Mouse (Mus musculus) midbrain, postnatal 0 days (tissue): ENCODE measurements around the gene Klf16. TPM values are rescaled to one million over a fixed set of nuclear protein-coding genes. Genes with fewer than 3 reads are reported as not detected.

ENCODE experiments used
- ATAC-seq: fragments of 200-750 bp; cut with Nextera tagmentation; 2 replicates; pipeline ENCODE4 v1.8.0; 2017; ENCODE audit warnings: moderate number of reproducible peaks, mild to moderate bottlenecking, moderate TSS enrichment, moderate library complexity; ENCODE audit not compliant: low FRiP score
- DNase-seq: peaks from one replicate; pipeline ENCODE4 v3.0.0-alpha.2; 2015; ENCODE audit warnings: low spot score
- H3K27ac ChIP-seq: fragments of 300-500 bp; sonication (generic); 2 replicates; pipeline ENCODE4 v1.5.1; 2014; ENCODE audit warnings: low read depth, mild to moderate bottlenecking, low read length, mixed read lengths
- H3K27me3 ChIP-seq: fragments of 300-500 bp; sonication (generic); 2 replicates; pipeline ENCODE4 v1.6.1; 2014; ENCODE audit warnings: low read length, control low read depth, mixed read lengths; ENCODE audit not compliant: insufficient read depth
- H3K36me3 ChIP-seq: fragments of 300-500 bp; sonication (generic); 2 replicates; pipeline ENCODE4 v1.6.1; 2014; ENCODE audit warnings: low read length, control low read depth, mixed read lengths; ENCODE audit not compliant: insufficient read depth
- H3K4me1 ChIP-seq: fragments of 300-500 bp; sonication (generic); 2 replicates; pipeline ENCODE4 v1.6.1; 2014; ENCODE audit warnings: mild to moderate bottlenecking, control low read depth, antibody characterized with exemption, low read length, mixed read lengths; ENCODE audit not compliant: insufficient read depth
- H3K4me2 ChIP-seq: fragments of 300-500 bp; sonication (generic); 2 replicates; pipeline ENCODE4 v1.6.1; 2014; ENCODE audit warnings: low read depth, mild to moderate bottlenecking, low read length, mixed read lengths; ENCODE audit not compliant: poor library complexity, severe bottlenecking
- H3K4me3 ChIP-seq: fragments of 300-500 bp; sonication (generic); 2 replicates; pipeline ENCODE4 v1.5.1; 2014; ENCODE audit warnings: low read depth, mild to moderate bottlenecking, low read length, moderate library complexity
- H3K9ac ChIP-seq: fragments of 300-500 bp; sonication (generic); replicated peaks from 2 replicates; pipeline ENCODE4 v1.6.1; 2014; ENCODE audit warnings: mild to moderate bottlenecking, low read length, moderate library complexity, mixed read lengths; ENCODE audit not compliant: poor library complexity, severe bottlenecking
- H3K9me3 ChIP-seq: fragments of 300-500 bp; sonication (generic); 2 replicates; pipeline ENCODE4 v1.6.1; 2016; ENCODE audit warnings: low read length, control low read depth
- CTCF ChIP-seq: IDR thresholded peaks from 2 replicates; pipeline ENCODE4 v1.5.1; 2016; ENCODE audit warnings: antibody characterized with exemption, mild to moderate bottlenecking
- WGBS: fragments of 180-500 bp; shearing (Covaris S2); extraction: QIAGEN DNeasy Blood & Tissue Kit; methylation state at CpG from one replicate; pipeline ENCODE4 v1.1.7; 2014; 5-methylcytosine and 5-hydroxymethylcytosine counted together
- polyA plus RNA-seq: library from polyadenylated mRNA; unstranded; fragments of >200 nt; fragmentation: Nextera tagmentation; extraction: Ambion mirVana; gene quantifications from 2 replicates; pipeline ENCODE4 v1.2.1, GENCODE M21; 2015
- total RNA-seq: library from RNA; depleted of rRNA; stranded (reverse); fragments of >200 nt; gene quantifications from 2 replicates; pipeline ENCODE4 v1.2.3, GENCODE M21; 2014; rRNA removed

The Klf16 gene
- 13.7 and 18.1 TPM in 2 replicates for total RNA-seq
- 7.7 and 8.3 TPM in 2 replicates for polyA plus RNA-seq

- peak; percentile 81 for ATAC-seq
- TF ChIP-seq CTCF, result no peak
- H3K4me2 ChIP-seq, result peak within 1 kb of the TSS; percentile 89
- peaks cover 8% of the 10 kb centered on the region for H3K4me1 ChIP-seq
- WGBS, result under 1% methylated on average over 57 of the region's 97 CpGs
- no peaks in the 10 kb centered on the region for H3K27me3 ChIP-seq
- H3K27ac ChIP-seq, result peak within 1 kb of the TSS; percentile 76
- peak; percentile 92 for DNase-seq
- peak within 1 kb of the TSS; percentile 83 for H3K9ac ChIP-seq
- H3K9me3 ChIP-seq, result no peaks in the 10 kb centered on the region
- H3K4me3 ChIP-seq, result peak within 1 kb of the TSS; percentile 82
- no peaks in the 10 kb centered on the region for H3K36me3 ChIP-seq
These were observed at the start of gene Klf16 for GRCm38 (mm10) chr10:80577195-80578130. TSS of gene Klf16 (minus strand) at chr10:80577321.

- Histone ChIP-seq H3K4me2 (no peak overlapping the region), H3K36me3 (peaks cover 4% of the 10 kb centered on the region; the same call in 1 of the 2 replicates), H3K9ac (no peak overlapping the region), H3K4me1 (peaks cover 11% of the 10 kb centered on the region), H3K4me3 (no peak overlapping the region), H3K9me3 (no peaks in the 10 kb centered on the region), H3K27ac (no peak overlapping the region), H3K27me3 (no peaks in the 10 kb centered on the region)
- 95% methylated on average over 3 of the region's 4 CpGs for WGBS
- TF ChIP-seq CTCF, result no peak
- no peak for DNase-seq
- ATAC-seq, result no peak
These were observed 48.6 kb upstream of the Klf16 start for GRCm38 (mm10) chr10:80625764-80626163.

GRCm38 (mm10) chr10:80623457-80624191 lies 46.5 kb upstream of the Klf16 start:
- no peak for ATAC-seq
- peak overlapping the region; percentile 79 for H3K27ac ChIP-seq
- no peak for TF ChIP-seq CTCF
- peaks cover 11% of the 10 kb centered on the region for H3K4me1 ChIP-seq
- WGBS, result 18% methylated on average over 15 of the region's 15 CpGs
- peak overlapping the region; percentile 81 for H3K4me3 ChIP-seq
- peak overlapping the region; percentile 96 for H3K4me2 ChIP-seq
- peak overlapping the region; percentile 91 for H3K9ac ChIP-seq
- H3K9me3 ChIP-seq, result no peaks in the 10 kb centered on the region
- no peaks in the 10 kb centered on the region for H3K36me3 ChIP-seq
- no peaks in the 10 kb centered on the region for H3K27me3 ChIP-seq
- peak; percentile 25 for DNase-seq

GRCm38 (mm10) chr10:80622661-80623456 lies 45.7 kb upstream of the Klf16 start, which contains the start of gene Csnk1g2:
TSS of gene Csnk1g2 (plus strand) at chr10:80622838.
- ATAC-seq, result peak; percentile 2

GRCm38 (mm10) chr10:80621940-80622660 lies 45.0 kb upstream of the Klf16 start:
- WGBS, result 1% methylated on average over 64 of the region's 64 CpGs
- ATAC-seq (peak; percentile 96), DNase-seq (peak; percentile 100)
- Histone ChIP-seq H3K4me3 (peak overlapping the region; percentile 81), H3K9me3 (no peaks in the 10 kb centered on the region), H3K27me3 (no peaks in the 10 kb centered on the region), H3K4me1 (peaks cover 11% of the 10 kb centered on the region), H3K27ac (peak overlapping the region; percentile 81), H3K4me2 (peak overlapping the region; percentile 73), H3K9ac (peak overlapping the region; percentile 91), H3K36me3 (no peaks in the 10 kb centered on the region)
- no peak for TF ChIP-seq CTCF

More at GRCm38 (mm10) chr10:80622661-80623456, 45.7 kb upstream of the Klf16 start, which contains the start of gene Csnk1g2:
- Histone ChIP-seq H3K9ac (peak within 1 kb of the TSS; percentile 91), H3K27me3 (no peaks in the 10 kb centered on the region), H3K36me3 (no peaks in the 10 kb centered on the region), H3K27ac (peak within 1 kb of the TSS; percentile 81), H3K4me3 (peak within 1 kb of the TSS; percentile 81), H3K9me3 (no peaks in the 10 kb centered on the region), H3K4me2 (peak within 1 kb of the TSS; percentile 96), H3K4me1 (peaks cover 11% of the 10 kb centered on the region)
- TF ChIP-seq CTCF, result peak; percentile 25; the same call in 1 of the 2 replicates
- under 1% methylated on average over 73 of the region's 85 CpGs for WGBS
- DNase-seq, result peak; percentile 12
